Mouse (Mus musculus) heart, embryonic 11.5 days (tissue): ENCODE results near the gene Fam221b. TPM values are rescaled to one million over a fixed set of nuclear protein-coding genes. Genes with fewer than 3 reads are reported as not detected.
A peak's percentile ranks its signal among the peaks of the same experiment; 100 is the strongest.

Source experiments
- ATAC-seq: fragments of 200-750 bp; cut with Nextera tagmentation; replicated peaks from 2 replicates; pipeline ENCODE4 v1.8.0; 2017; ENCODE audit warnings: moderate library complexity; ENCODE audit not compliant: insufficient number of reproducible peaks, low FRiP score, low TSS enrichment
- H3K27ac ChIP-seq: fragments of 300-500 bp; sonication (generic); 2 replicates; pipeline ENCODE4 v1.5.1; 2014; ENCODE audit warnings: mild to moderate bottlenecking, low read depth, low read length
- H3K27me3 ChIP-seq: fragments of 300-500 bp; sonication (generic); 2 replicates; pipeline ENCODE4 v1.6.1; 2014; ENCODE audit warnings: mild to moderate bottlenecking, low read length, mixed read lengths; ENCODE audit not compliant: control insufficient read depth, insufficient read depth
- H3K36me3 ChIP-seq: fragments of 300-500 bp; sonication (generic); 2 replicates; pipeline ENCODE4 v1.6.1; 2014; ENCODE audit warnings: mild to moderate bottlenecking, low read length, moderate library complexity, mixed read lengths; ENCODE audit not compliant: control insufficient read depth, insufficient read depth
- H3K4me1 ChIP-seq: fragments of 300-500 bp; sonication (generic); 2 replicates; pipeline ENCODE4 v1.6.1; 2014; ENCODE audit warnings: low read length; ENCODE audit not compliant: control insufficient read depth, insufficient read depth
- H3K4me2 ChIP-seq: fragments of 300-500 bp; sonication (generic); 2 replicates; pipeline ENCODE4 v1.6.1; 2014; ENCODE audit warnings: mild to moderate bottlenecking, moderate library complexity
- H3K4me3 ChIP-seq: fragments of 300-500 bp; sonication (generic); 2 replicates; pipeline ENCODE4 v1.5.1; 2014; ENCODE audit warnings: low read depth, low read length
- H3K9ac ChIP-seq: fragments of 300-500 bp; sonication (generic); 2 replicates; pipeline ENCODE4 v1.6.1; 2014; ENCODE audit warnings: mild to moderate bottlenecking, low read depth, low read length, moderate library complexity
- H3K9me3 ChIP-seq: fragments of 300-500 bp; sonication (generic); replicated peaks from 2 replicates; pipeline ENCODE4 v1.6.1; 2016; ENCODE audit warnings: low read length; ENCODE audit not compliant: control insufficient read depth
- WGBS: fragments of 180-500 bp; shearing (Covaris S2); extraction: QIAGEN DNeasy Blood & Tissue Kit; methylation state at CpG from one replicate; pipeline ENCODE4 v1.1.7; 2014; ENCODE audit not compliant: insufficient replicate concordance; 5-methylcytosine and 5-hydroxymethylcytosine counted together
- polyA plus RNA-seq: library from polyadenylated mRNA; unstranded; fragments of >200 nt; fragmentation: Nextera tagmentation; extraction: Ambion mirVana; gene quantifications from 2 replicates; pipeline ENCODE4 v1.2.1, GENCODE M21; 2014

Fam221b gene
- polyA plus RNA-seq, 1 experiment from 2014 or later, result 3.9 TPM

- H3K9me3 ChIP-seq, result no peaks in the 10 kb centered on the region
- 69% methylated on average over 4 of the region's 4 CpGs for WGBS
- H3K27ac ChIP-seq, result no peak overlapping the region
- no peak overlapping the region for H3K4me3 ChIP-seq
- no peak overlapping the region for H3K9ac ChIP-seq
- ATAC-seq, result no peak
- 0 out of 2 replicates have a peak, but pooled peaks cover 4% of the 10 kb centered on the region for H3K4me1 ChIP-seq
- no peak overlapping the region for H3K4me2 ChIP-seq
- H3K36me3 ChIP-seq, result peaks cover 2% of the 10 kb centered on the region; the same call in 1 of the 2 replicates
- no peaks in the 10 kb centered on the region for H3K27me3 ChIP-seq
Measured at GRCm38 (mm10) chr4:43675608-43676007, 6.7 kb upstream of the Fam221b start.

- 74% methylated on average over 5 of the region's 5 CpGs for WGBS
Measured at GRCm38 (mm10) chr4:43674974-43675373, 6.0 kb upstream of the Fam221b start.

GRCm38 (mm10) chr4:43673703-43674102 lies 4.8 kb upstream of the Fam221b start:
- peaks cover 2% of the 10 kb centered on the region; the same call in 1 of the 2 replicates for H3K36me3 ChIP-seq
- H3K4me3 ChIP-seq, result no peak overlapping the region
- WGBS, result 76% methylated on average over 8 of the region's 8 CpGs
- no peaks in the 10 kb centered on the region for H3K27me3 ChIP-seq
- ATAC-seq, result no peak
- H3K9ac ChIP-seq, result no peak overlapping the region
- no peaks in the 10 kb centered on the region for H3K9me3 ChIP-seq
- no peak overlapping the region for H3K27ac ChIP-seq
- no peak overlapping the region for H3K4me2 ChIP-seq
- H3K4me1 ChIP-seq, result peaks cover 9% of the 10 kb centered on the region

More at GRCm38 (mm10) chr4:43674974-43675373, 6.0 kb upstream of the Fam221b start:
- Histone ChIP-seq H3K36me3 (peaks cover 2% of the 10 kb centered on the region; the same call in 1 of the 2 replicates), H3K4me3 (no peak overlapping the region), H3K4me2 (no peak overlapping the region), H3K9me3 (no peaks in the 10 kb centered on the region), H3K27ac (no peak overlapping the region), H3K27me3 (no peaks in the 10 kb centered on the region), H3K4me1 (peaks cover 5% of the 10 kb centered on the region), H3K9ac (no peak overlapping the region)
- no peak for ATAC-seq

GRCm38 (mm10) chr4:43672070-43672469 lies 3.1 kb upstream of the Fam221b start:
- H3K27me3 ChIP-seq, result peaks cover 3% of the 10 kb centered on the region; the same call in 1 of the 2 replicates
- no peak overlapping the region for H3K9ac ChIP-seq
- no peak overlapping the region for H3K4me2 ChIP-seq
- H3K36me3 ChIP-seq, result peaks cover 1% of the 10 kb centered on the region; the same call in 1 of the 2 replicates
- H3K4me3 ChIP-seq, result no peak overlapping the region
- H3K4me1 ChIP-seq, result peaks cover 9% of the 10 kb centered on the region
- H3K9me3 ChIP-seq, result no peaks in the 10 kb centered on the region
- no peak for ATAC-seq
- no peak overlapping the region for H3K27ac ChIP-seq
- 6% methylated on average over 2 of the region's 2 CpGs for whole genome bisulfite sequencing

GRCm38 (mm10) chr4:43669428-43669794 lies 466 bp upstream of the Fam221b start:
- Histone ChIP-seq H3K4me3 (peak overlapping the region; percentile 73), H3K9ac (peak overlapping the region; percentile 77), H3K36me3 (no peaks in the 10 kb centered on the region), H3K9me3 (no peaks in the 10 kb centered on the region), H3K27ac (peak overlapping the region; percentile 17; the same call in 1 of the 2 replicates), H3K27me3 (peaks cover 26% of the 10 kb centered on the region), H3K4me2 (peak overlapping the region; percentile 91), H3K4me1 (peaks cover 9% of the 10 kb centered on the region)
- ATAC-seq, result peak; percentile 69
- under 1% methylated on average over 25 of the region's 25 CpGs for WGBS

- H3K36me3 ChIP-seq, result no peaks in the 10 kb centered on the region
- H3K4me3 ChIP-seq, result no peak overlapping the region
- H3K27ac ChIP-seq, result no peak overlapping the region
- ATAC-seq, result no peak
- peaks cover 44% of the 10 kb centered on the region for H3K27me3 ChIP-seq
- H3K4me1 ChIP-seq, result peaks cover 5% of the 10 kb centered on the region
- no peaks in the 10 kb centered on the region; the same call in 1 of the 2 replicates for H3K9me3 ChIP-seq
- H3K9ac ChIP-seq, result no peak overlapping the region
- no peak overlapping the region for H3K4me2 ChIP-seq
- 14% methylated on average over 4 of the region's 4 CpGs for WGBS
Measured at GRCm38 (mm10) chr4:43666412-43666811, 2.5 kb downstream of the Fam221b start.

- Histone ChIP-seq H3K27ac (no peak overlapping the region), H3K9ac (no peak overlapping the region), H3K4me3 (peak overlapping the region; percentile 87), H3K4me1 (peaks cover 3% of the 10 kb centered on the region; the same call in 1 of the 2 replicates), H3K36me3 (no peaks in the 10 kb centered on the region), H3K27me3 (peaks cover 11% of the 10 kb centered on the region), H3K9me3 (no peaks in the 10 kb centered on the region), H3K4me2 (peak overlapping the region; percentile 89)
- WGBS, result 60% methylated on average over 4 of the region's 4 CpGs
- no peak for ATAC-seq
Measured at GRCm38 (mm10) chr4:43657146-43657545, 11.8 kb downstream of the Fam221b start.

GRCm38 (mm10) chr4:43656339-43657109 lies 12.4 kb downstream of the Fam221b start, which contains the start of gene Hint2:
Gene Hint2 (minus strand): TSS chr4:43656466.
- H3K27me3 ChIP-seq, result peaks cover 8% of the 10 kb centered on the region
- H3K27ac ChIP-seq, result peak within 1 kb of the TSS; percentile 80
- H3K4me1 ChIP-seq, result peaks cover 3% of the 10 kb centered on the region; the same call in 1 of the 2 replicates
- peak within 1 kb of the TSS; percentile 87 for H3K9ac ChIP-seq
- peak; percentile 93 for ATAC-seq
- peak within 1 kb of the TSS; percentile 89 for H3K4me2 ChIP-seq
- WGBS, result 2% methylated on average over 34 of the region's 34 CpGs
- no peaks in the 10 kb centered on the region for H3K9me3 ChIP-seq
- H3K36me3 ChIP-seq, result no peaks in the 10 kb centered on the region
- H3K4me3 ChIP-seq, result peak within 1 kb of the TSS; percentile 87
